Mouse (Mus musculus) embryo, embryonic 10.5 days (tissue): ENCODE measurements at regions not wholly inside any gene's neighbourhood (a gene's known extent, or its start where the extent isn't known, plus 50 kb on each side); places are given as distances from the start of the nearest gene placed in this dataset.

ENCODE experiments used
- DNase-seq: peaks from one replicate; pipeline ENCODE4 v3.0.0-alpha.2; 2015; ENCODE audit warnings: low spot score

DNA sequence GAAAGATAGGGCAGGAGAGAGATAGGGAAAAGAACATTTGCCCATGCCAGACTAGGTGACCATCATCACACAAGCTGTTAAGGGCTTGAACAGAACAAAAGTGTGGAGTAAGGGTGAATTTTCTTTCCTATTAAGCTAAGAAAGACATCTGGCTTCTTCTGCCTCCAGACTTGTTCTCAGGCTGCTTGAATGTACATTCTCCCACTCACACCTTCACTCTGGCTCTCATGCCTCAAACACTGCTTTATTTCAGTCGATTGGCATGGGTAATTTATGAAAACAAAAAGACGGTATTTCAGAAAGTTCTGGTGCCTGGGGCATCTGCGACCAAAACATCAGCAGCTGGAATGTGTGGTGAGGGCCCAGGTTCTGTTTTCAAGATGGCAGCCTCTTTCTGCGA, 79.1 kb downstream of the Ifi44 start:
- DNase-seq = no peak

DNA sequence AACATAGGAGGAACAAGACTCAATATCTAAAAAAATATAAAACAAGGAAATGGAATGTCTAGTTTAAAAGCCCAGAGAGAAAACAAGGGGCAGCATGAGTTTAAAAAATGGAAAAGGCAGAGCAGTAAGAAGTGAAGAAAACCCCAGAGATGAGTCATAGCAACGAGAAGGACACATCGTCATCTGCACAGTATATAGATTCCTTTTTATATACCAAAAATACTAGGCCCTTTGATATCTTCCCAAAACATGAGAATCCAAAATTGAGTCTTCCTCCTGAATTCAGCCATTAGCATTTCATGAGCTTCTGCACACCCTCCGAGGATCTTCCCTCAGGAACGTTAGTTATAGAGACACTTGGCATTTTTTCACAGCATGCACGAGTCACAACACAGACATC, 96.5 kb downstream of the Ifi44 start:
- no peak for DNase-seq

DNA sequence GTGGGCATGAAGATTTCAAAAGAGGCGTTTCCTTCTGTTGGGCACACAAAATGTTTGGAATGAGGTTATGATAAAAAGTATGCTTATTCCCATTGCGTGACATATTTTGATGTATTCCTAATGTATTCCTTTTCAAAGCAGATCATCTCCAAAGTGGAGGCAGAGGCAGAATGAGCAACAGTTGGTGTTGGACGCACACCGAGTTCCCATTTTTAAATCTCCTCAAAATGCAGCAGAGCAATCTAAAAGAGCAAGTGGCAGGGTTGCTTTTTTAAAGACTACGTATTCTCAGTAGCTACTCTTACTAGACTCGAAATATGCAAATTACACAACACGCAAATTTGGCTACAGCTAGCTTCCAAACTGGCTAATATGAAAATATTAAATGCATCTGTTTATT, 98.2 kb downstream of the Ifi44 start:
- no peak for DNase-seq

DNA sequence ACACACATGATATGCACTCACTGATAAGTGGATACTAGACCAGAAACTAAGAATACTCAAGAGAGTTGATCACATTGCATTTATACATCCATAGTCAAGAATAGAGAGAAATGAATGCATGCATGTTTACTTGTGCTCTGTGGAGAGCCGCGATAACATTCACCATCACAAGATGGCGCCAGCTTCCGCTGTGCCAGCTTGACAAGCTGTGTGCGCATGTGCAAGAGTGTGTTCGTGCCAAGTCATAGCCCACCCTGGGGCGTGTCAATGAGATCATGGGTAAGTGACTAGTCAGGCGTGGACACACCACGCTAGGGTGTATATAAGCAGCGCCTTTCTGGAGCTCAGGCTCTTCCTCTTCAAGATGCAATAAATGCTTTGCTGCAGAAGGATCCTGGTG, 102.1 kb downstream of the Ifi44 start:
- peak; percentile 22 for DNase-seq

DNA sequence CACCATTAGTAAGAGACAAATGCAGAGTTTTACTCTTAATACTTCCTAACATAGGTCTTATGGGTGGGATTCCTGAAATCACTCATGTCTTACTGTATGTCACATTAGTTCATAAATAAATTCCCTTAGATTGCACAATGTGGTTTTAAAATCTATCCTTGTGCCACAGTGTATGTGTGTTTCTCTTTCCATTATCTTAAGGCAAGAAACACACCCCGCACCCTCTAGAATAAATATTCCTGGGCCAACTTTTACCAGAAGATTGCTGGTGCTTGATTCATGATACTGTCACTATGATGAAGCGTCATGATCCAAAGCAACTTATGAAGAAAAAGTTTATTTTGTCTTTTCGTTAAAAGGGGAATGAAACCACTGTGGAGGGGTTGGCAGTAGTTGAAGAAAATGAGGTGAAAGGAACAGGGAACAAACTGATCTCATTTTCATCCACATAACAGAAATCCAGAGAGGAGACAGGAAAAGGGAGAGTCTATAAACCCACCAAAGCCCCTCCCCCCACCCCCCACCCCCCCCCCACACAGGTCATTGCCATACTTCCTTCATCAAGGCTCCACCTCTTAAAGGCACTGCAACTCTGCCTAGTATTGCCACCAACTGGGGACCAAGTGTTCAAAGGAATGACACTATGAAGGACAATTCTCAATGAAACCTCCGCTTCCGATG, 110.2 kb downstream of the Ifi44 start:
- DNase-seq = no peak

DNA sequence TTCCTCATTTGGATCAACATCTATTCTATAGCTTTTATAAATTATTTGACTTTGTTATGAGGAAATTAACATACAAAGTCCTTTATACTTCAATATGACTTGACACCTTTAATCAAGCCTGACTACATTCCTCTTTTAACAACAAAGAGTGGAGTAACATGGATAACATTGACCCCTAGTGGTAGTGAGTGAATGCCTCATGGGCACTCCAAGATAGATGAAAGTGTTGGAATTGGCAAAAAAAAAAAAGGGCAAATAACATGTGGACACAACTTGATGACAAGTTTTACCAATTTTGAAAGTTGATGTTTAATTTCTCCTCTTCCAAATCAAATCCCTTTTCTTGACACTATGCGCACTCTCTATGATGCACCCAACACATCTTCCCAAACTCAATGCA, 111.4 kb downstream of the Ifi44 start:
- DNase-seq = peak; percentile 8

DNA sequence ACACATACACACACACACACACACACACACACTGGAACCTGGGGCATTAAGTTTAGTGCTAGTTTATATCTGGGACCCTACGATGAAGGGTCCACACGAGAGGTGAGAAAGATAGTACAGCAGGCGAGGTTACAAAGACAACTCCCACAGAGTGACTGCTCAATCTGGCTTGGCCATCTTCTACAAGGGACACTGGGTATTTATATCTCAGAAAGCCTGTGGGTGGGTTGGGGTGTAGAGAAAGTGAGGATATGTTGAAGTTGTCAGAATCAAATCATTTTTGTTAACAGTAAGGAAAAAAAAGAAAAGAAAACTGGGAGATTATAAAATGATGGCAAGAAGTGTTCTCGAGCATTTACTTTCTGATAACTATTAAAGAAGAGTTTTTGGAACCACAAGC, 138.8 kb downstream of the Ifi44 start:
- DNase-seq = no peak

DNA sequence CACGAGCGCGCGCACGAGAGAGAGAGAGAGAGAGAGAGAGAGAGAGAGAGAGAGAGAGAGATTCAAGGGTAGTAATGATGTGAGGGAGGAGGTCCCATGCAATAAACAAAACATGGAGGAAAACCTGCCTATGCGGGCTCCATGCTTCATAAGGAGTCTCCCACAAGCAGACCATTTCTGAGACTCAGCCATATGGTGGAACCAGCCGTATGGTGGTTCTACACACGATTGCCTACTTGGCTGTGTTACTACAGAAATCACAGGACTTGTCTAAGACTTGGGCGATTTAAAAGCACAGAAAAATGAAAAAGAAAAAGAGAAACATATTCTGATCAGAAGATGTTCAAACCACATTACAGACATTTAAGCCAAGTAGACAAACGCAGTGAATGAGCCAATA, 142.1 kb downstream of the Ifi44 start:
- DNase-seq = no peak

DNA sequence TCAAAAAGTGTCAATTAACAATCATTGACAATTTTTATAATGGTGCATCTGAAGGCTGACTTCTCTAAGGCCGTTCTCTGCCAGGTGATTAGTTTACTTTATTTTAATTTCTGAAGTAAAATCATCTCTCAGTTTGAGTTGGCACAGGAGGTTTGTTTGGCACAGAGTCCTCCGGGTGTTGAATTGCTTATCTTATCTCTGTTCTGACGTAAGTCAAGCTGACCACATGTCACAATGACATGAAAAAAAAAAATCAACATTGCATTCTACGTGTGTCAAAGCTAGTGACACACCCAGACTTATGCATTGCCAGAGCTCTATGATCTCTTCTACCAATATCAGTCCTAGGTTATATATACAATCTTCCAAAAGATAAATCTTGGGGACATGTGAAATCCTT, 146.4 kb downstream of the Ifi44 start:
- DNase-seq = no peak
